Mouse (Mus musculus) kidney, adult 2 months (tissue): Measurements from ENCODE around the gene Snrnp200.

Experiments
- CTCF ChIP-seq: fragments of 200-500 bp; conservative IDR thresholded peaks from 2 replicates; pipeline ENCODE4 v1.5.1; 2011; ENCODE audit warnings: low read depth, mild to moderate bottlenecking, control low read depth, low read length, moderate library complexity, mixed read lengths; ENCODE audit not compliant: insufficient read depth, insufficient read length
- POLR2A ChIP-seq: fragments of 200-500 bp; IDR thresholded peaks from one replicate; pipeline ENCODE4 v1.6.1; 2011; ENCODE audit warnings: low read depth, low read length, control low read depth

DNA sequence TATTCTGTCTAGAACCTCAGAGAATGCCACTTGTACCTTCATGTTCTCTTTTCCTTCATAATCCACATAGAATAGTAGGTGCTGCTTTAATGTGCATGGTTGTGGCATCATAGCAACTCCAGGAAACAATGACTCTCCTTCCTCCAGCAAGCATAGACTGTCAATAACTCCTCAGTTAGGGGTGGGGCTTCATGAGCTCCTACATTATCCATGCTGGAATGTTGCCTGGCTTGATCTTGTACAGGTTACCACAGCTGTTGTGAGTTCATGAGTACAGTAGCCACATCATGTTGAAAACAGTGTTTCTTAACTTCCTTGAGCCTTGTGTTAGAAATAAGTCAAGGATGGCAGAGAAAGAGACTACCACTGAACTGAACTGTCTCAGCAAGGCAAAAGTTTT lies 70.0 kb downstream of the Snrnp200 start:
- TF ChIP-seq CTCF, result no peak
- no peak for TF ChIP-seq POLR2A
